Mouse (Mus musculus) CH12.LX (cell line): Measurements from ENCODE around the gene Ptprm. TPM values are rescaled to one million over a fixed set of nuclear protein-coding genes. Genes with fewer than 3 reads are reported as not detected.

Experiments used
- DNase-seq: peaks from one replicate; pipeline ENCODE4 v3.0.0-alpha.2; 2013; ENCODE audit errors: extremely low read depth
- H3K27ac ChIP-seq: 2 replicates; pipeline ENCODE4 v1.5.1; 2012; ENCODE audit warnings: low read depth, mild to moderate bottlenecking, control low read depth, moderate library complexity; ENCODE audit not compliant: insufficient read depth
- H3K27me3 ChIP-seq: replicated peaks from 2 replicates; pipeline ENCODE3; 2012; ENCODE audit warnings: inconsistent platforms
- H3K36me3 ChIP-seq, 2 experiments: replicated peaks in 1 of 2; 2 replicates each; pipeline versions ENCODE3 to v1.6.1; 2012; ENCODE audit warnings: inconsistent platforms in 1 of 2, low read length in 1 of 2, mild to moderate bottlenecking in 1 of 2, mixed read lengths in 1 of 2, moderate library complexity in 1 of 2; ENCODE audit not compliant: control insufficient read depth in 1 of 2, insufficient read depth in 1 of 2
- H3K4me1 ChIP-seq, 2 experiments: 2 replicates each; pipeline ENCODE4 v1.6.1; 2012; ENCODE audit warnings: inconsistent platforms in 1 of 2, moderate library complexity in 1 of 2; ENCODE audit not compliant: insufficient read depth in 2 of 2, control insufficient read depth in 1 of 2
- H3K4me2 ChIP-seq: 2 replicates; pipeline ENCODE4 v1.6.1; 2012; ENCODE audit warnings: low read depth, mild to moderate bottlenecking, control low read depth; ENCODE audit not compliant: poor library complexity, insufficient read depth, severe bottlenecking
- H3K4me3 ChIP-seq, 3 experiments: fragments of 150-350 bp in 1 of 3; sonication (generic) in 1 of 3; replicated peaks in 1 of 3; 2 replicates each; pipeline versions ENCODE3 to v1.5.1; 2011 to 2012; ENCODE audit warnings: low read depth in 2 of 3, low read length in 2 of 3, mild to moderate bottlenecking in 2 of 3, moderate library complexity in 2 of 3, control low read depth in 1 of 3, improper control_type of control experiment in 1 of 3, inconsistent platforms in 1 of 3, mixed read lengths in 1 of 3; ENCODE audit not compliant: poor library complexity in 1 of 3
- H3K79me2 ChIP-seq: replicated peaks from 2 replicates; pipeline ENCODE4 v1.6.1; 2012; ENCODE audit warnings: mild to moderate bottlenecking, moderate library complexity; ENCODE audit not compliant: control insufficient read depth, poor library complexity, insufficient read depth, severe bottlenecking; ENCODE audit errors: extremely low read depth
- H3K9ac ChIP-seq: 2 replicates; pipeline ENCODE4 v1.6.1; 2012; ENCODE audit warnings: low read depth, mild to moderate bottlenecking, control low read depth, moderate library complexity; ENCODE audit not compliant: insufficient read depth
- H3K9me3 ChIP-seq: replicated peaks from 2 replicates; pipeline ENCODE3; 2012; ENCODE audit warnings: low read length, inconsistent platforms, mixed read lengths
- BHLHE40 ChIP-seq: IDR thresholded peaks from 2 replicates; pipeline ENCODE4 v1.6.1; 2011; ENCODE audit warnings: mild to moderate bottlenecking, low read depth, low read length, improper control_type of control experiment
- CHD1 ChIP-seq: IDR thresholded peaks from 2 replicates; pipeline ENCODE4 v1.6.1; 2012; ENCODE audit warnings: low read depth, low read length, improper control_type of control experiment, inconsistent platforms
- CHD2 ChIP-seq: IDR thresholded peaks from 2 replicates; pipeline ENCODE4 v1.6.1; 2011; ENCODE audit warnings: low read length, improper control_type of control experiment
- CTCF ChIP-seq, 2 experiments: IDR thresholded peaks in 1 of 2; conservative IDR thresholded peaks in 1 of 2; 2 replicates each; pipeline ENCODE4 v1.5.1; 2011 to 2012; ENCODE audit warnings: low read depth in 2 of 2, low read length in 2 of 2, improper control_type of control experiment in 1 of 2, inconsistent platforms in 1 of 2, mild to moderate bottlenecking in 1 of 2, moderate library complexity in 1 of 2
- E2F4 ChIP-seq: IDR thresholded peaks from 2 replicates; pipeline ENCODE4 v1.6.1; 2011; ENCODE audit warnings: low read depth, low read length, improper control_type of control experiment; ENCODE audit not compliant: insufficient replicate concordance
- ELF1 ChIP-seq: IDR thresholded peaks from 2 replicates; pipeline ENCODE4 v1.6.1; 2014; ENCODE audit warnings: low read depth, mild to moderate bottlenecking, inconsistent platforms, low read length, improper control_type of control experiment
- ETS1 ChIP-seq: conservative IDR thresholded peaks from 2 replicates; pipeline ENCODE4 v1.6.1; 2012; ENCODE audit warnings: low read depth, mild to moderate bottlenecking, inconsistent platforms, low read length, improper control_type of control experiment, moderate library complexity
- GABPA ChIP-seq: IDR thresholded peaks from 2 replicates; pipeline ENCODE4 v1.6.1; 2012; ENCODE audit warnings: low read depth, low read length, improper control_type of control experiment, inconsistent platforms; ENCODE audit not compliant: insufficient replicate concordance
- HCFC1 ChIP-seq: IDR thresholded peaks from 2 replicates; pipeline ENCODE4 v1.6.1; 2012; ENCODE audit warnings: low read depth, mild to moderate bottlenecking, inconsistent platforms, low read length, improper control_type of control experiment
- IRF4 ChIP-seq: IDR thresholded peaks from 2 replicates; pipeline ENCODE4 v1.6.1; 2014; ENCODE audit warnings: low read depth, mild to moderate bottlenecking, inconsistent platforms, low read length, improper control_type of control experiment
- JUND ChIP-seq: conservative IDR thresholded peaks from 2 replicates; pipeline ENCODE4 v1.6.1; 2011; ENCODE audit warnings: low read depth, low read length, improper control_type of control experiment
- KAT2A ChIP-seq: IDR thresholded peaks from 2 replicates; pipeline ENCODE4 v1.6.1; 2012; ENCODE audit warnings: low read length, improper control_type of control experiment, inconsistent platforms; ENCODE audit not compliant: insufficient replicate concordance
- MAFK ChIP-seq: IDR thresholded peaks from 2 replicates; pipeline ENCODE4 v1.6.1; 2011; ENCODE audit warnings: low read length, improper control_type of control experiment; ENCODE audit not compliant: insufficient replicate concordance
- MAX ChIP-seq: IDR thresholded peaks from 2 replicates; pipeline ENCODE4 v1.6.1; 2011; ENCODE audit warnings: low read length, improper control_type of control experiment
- MAZ ChIP-seq: IDR thresholded peaks from 2 replicates; pipeline ENCODE4 v1.6.1; 2012; ENCODE audit warnings: low read depth, mild to moderate bottlenecking, inconsistent platforms, low read length, improper control_type of control experiment, moderate library complexity
- MEF2A ChIP-seq: IDR thresholded peaks from 2 replicates; pipeline ENCODE4 v1.6.1; 2014; ENCODE audit warnings: low read depth, mild to moderate bottlenecking, inconsistent platforms, low read length, improper control_type of control experiment, borderline replicate concordance
- NRF1 ChIP-seq: IDR thresholded peaks from 2 replicates; pipeline ENCODE4 v1.6.1; 2014; ENCODE audit warnings: low read depth, mild to moderate bottlenecking, inconsistent platforms, low read length, improper control_type of control experiment, moderate library complexity
- POLR2A ChIP-seq: IDR thresholded peaks from 2 replicates; pipeline ENCODE4 v1.6.1; 2011; ENCODE audit warnings: low read depth, mild to moderate bottlenecking, improper control_type of control experiment, low read length
- RCOR1 ChIP-seq: conservative IDR thresholded peaks from 2 replicates; pipeline ENCODE4 v1.6.1; 2012; ENCODE audit warnings: low read depth, mild to moderate bottlenecking, inconsistent platforms, low read length, improper control_type of control experiment
- SIN3A ChIP-seq: IDR thresholded peaks from 2 replicates; pipeline ENCODE4 v1.6.1; 2012; ENCODE audit warnings: low read length, improper control_type of control experiment, inconsistent platforms
- TBP ChIP-seq: conservative IDR thresholded peaks from 2 replicates; pipeline ENCODE4 v1.6.1; 2011; ENCODE audit warnings: low read depth, low read length, improper control_type of control experiment
- TCF12 ChIP-seq: IDR thresholded peaks from 2 replicates; pipeline ENCODE4 v1.6.1; 2014; ENCODE audit warnings: low read depth, mild to moderate bottlenecking, inconsistent platforms, low read length, improper control_type of control experiment
- UBTF ChIP-seq: IDR thresholded peaks from 2 replicates; pipeline ENCODE4 v1.6.1; 2012; ENCODE audit warnings: low read depth, mild to moderate bottlenecking, inconsistent platforms, low read length, improper control_type of control experiment, moderate library complexity
- ZC3H11A ChIP-seq: IDR thresholded peaks from 2 replicates; pipeline ENCODE4 v1.6.1; 2012; ENCODE audit warnings: low read depth, mild to moderate bottlenecking, inconsistent platforms, low read length, improper control_type of control experiment
- ZMIZ1 ChIP-seq: IDR thresholded peaks from 2 replicates; pipeline ENCODE4 v1.6.1; 2012; ENCODE audit warnings: low read depth, mild to moderate bottlenecking, inconsistent platforms, low read length, improper control_type of control experiment
- ZNF384 ChIP-seq: IDR thresholded peaks from 2 replicates; pipeline ENCODE4 v1.6.1; 2012; ENCODE audit warnings: low read depth, low read length, improper control_type of control experiment, inconsistent platforms
- dilution Hi-C: fragments of 300-500 bp; cut with MboI; formaldehyde crosslinking; loops from 2 replicates; pipeline ENCODE4 v1.14.3; 2020; ENCODE audit warnings: low sequenced_read_pairs; ENCODE audit not compliant: extremely low pct_unique_long_range_greater_than_20kb, extremely low pct_ligation_motif_present
- in situ Hi-C: fragments of 300-500 bp; cut with MboI; formaldehyde crosslinking; loops from 3 replicates; pipeline ENCODE4 v1.14.3; 2019; ENCODE audit warnings: low sequenced_read_pairs, low pct_ligation_motif_present, low pct_unique_long_range_greater_than_20kb, mixed read lengths
- polyA plus RNA-seq: library from polyadenylated mRNA; unstranded; fragments of >175 nt; gene quantifications from 2 replicates; pipeline ENCODE4 v1.2.1, GENCODE M21; 2012; ENCODE audit warnings: low read depth; ENCODE audit not compliant: insufficient read length
- total RNA-seq, 2 experiments: library from RNA; depleted of rRNA; stranded (reverse); fragments of 300-350 nt in 1 of 2; fragments of >200 nt in 1 of 2; gene quantifications; 2 replicates each; pipeline ENCODE4 v1.2.3; 2012 to 2014

Gene Ptprm
- total and polyA plus RNA-seq, 3 experiments: not detected

DNA sequence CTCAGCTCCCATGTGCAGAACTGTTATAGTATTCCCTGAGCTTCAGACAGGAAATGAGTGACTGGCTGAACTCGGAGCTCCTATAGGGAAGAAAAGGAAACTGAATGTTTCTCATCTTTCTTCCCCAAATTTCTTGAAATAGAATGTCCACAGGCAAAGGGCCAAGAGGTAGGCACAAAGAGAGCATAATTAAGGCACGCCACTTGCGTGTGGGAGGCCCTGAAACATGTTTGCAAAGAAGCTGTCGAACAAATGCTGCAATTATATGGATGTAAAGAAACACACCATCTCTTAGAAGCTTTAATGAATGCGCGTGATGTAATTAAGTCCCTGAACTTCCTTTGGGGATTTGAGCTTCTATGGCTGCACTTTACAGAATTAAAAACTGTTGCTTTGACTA lies 341.0 kb downstream of the Ptprm start:
- H3K9ac ChIP-seq: no peak overlapping the region
- DNase-seq: no peak
- no peak overlapping the region for H3K27ac ChIP-seq
- H3K4me1 ChIP-seq: no peaks in the 10 kb centered on the region
- TF ChIP-seq ETS1 (no peak), GABPA (no peak), RCOR1 (no peak), MAFK (no peak), BHLHE40 (no peak), ZC3H11A (no peak), TBP (no peak), NRF1 (no peak), CTCF (conservative IDR thresholded peaks at IDR 0.05 in 1 of 2, IDR thresholded peaks at IDR 0.05 in 1 of 2; ENCODE audit: low read depth in 2 of 2, low read length in 2 of 2) (no peak), TCF12 (no peak), MAX (no peak), CHD1 (no peak), MAZ (no peak), UBTF (no peak), IRF4 (no peak), ZMIZ1 (no peak), ELF1 (no peak), POLR2A (no peak)
- no peaks in the 10 kb centered on the region for H3K36me3 ChIP-seq
- H3K27me3 ChIP-seq: no peaks in the 10 kb centered on the region
- H3K9me3 ChIP-seq: peaks cover 85% of the 10 kb centered on the region
- H3K4me2 ChIP-seq: no peak overlapping the region
- no peaks in the 10 kb centered on the region for H3K79me2 ChIP-seq
- in situ Hi-C loops: no loop called here
- dilution Hi-C loops: no loop called here
- no peak overlapping the region for H3K4me3 ChIP-seq

DNA sequence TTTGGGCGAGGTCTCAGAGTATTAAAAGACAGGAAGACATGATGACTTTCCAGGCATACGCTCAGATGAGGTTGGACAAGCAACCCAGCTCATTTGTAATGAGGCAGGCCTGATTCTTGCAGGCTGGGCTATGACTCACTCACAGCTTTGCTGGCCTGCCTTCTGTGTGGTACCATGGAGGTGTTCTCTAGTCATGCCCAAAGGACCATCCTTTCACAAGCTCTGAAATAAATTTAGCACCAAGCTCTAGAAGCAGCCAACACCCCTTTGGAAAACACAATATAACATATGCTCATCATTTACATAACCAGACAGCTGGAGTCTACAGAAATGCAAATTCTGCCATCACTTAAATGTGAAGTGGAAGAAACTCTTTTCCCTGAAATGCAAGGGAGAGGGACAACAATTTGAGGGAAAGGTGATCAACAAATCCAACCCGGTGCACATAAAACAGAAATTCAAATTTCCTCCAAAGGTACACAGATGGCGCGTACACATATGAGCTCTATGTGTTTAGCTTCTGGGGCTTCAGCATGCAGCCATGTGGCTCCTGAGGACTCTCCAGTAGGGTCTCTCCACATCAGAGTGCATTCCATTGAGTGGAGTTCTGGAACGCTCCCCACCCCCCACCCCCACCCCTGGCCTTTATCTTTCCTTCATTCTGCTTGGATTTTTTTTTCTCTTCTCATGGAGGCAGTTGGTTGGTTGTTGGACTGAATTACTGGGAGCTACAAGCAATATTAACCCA lies 342.2 kb downstream of the Ptprm start:
- H3K4me3 ChIP-seq: no peak overlapping the region
- no peaks in the 10 kb centered on the region for H3K27me3 ChIP-seq
- H3K9ac ChIP-seq: no peak overlapping the region
- H3K36me3 ChIP-seq: no peaks in the 10 kb centered on the region
- H3K9me3 ChIP-seq: peaks cover 84% of the 10 kb centered on the region
- no peaks in the 10 kb centered on the region for H3K79me2 ChIP-seq
- dilution Hi-C loops: no loop called here
- DNase-seq: no peak
- no peak overlapping the region for H3K4me2 ChIP-seq
- no peak overlapping the region for H3K27ac ChIP-seq
- in situ Hi-C loops: no loop called here
- TF ChIP-seq CTCF (conservative IDR thresholded peaks at IDR 0.05 in 1 of 2, IDR thresholded peaks at IDR 0.05 in 1 of 2; ENCODE audit: low read depth in 2 of 2, low read length in 2 of 2) (no peak), SIN3A (no peak), TCF12 (no peak), BHLHE40 (no peak), KAT2A (no peak), ELF1 (no peak), CHD2 (no peak), JUND (no peak), TBP (no peak), ZNF384 (no peak), HCFC1 (no peak), MEF2A (no peak), UBTF (no peak), E2F4 (no peak)
- H3K4me1 ChIP-seq: no peaks in the 10 kb centered on the region
